Mouse (Mus musculus): ENCODE measurements at regions not wholly inside any gene's neighbourhood (a gene's known extent, or its start where the extent isn't known, plus 50 kb on each side); places are given as distances from the start of the nearest gene placed in this dataset.

DNA sequence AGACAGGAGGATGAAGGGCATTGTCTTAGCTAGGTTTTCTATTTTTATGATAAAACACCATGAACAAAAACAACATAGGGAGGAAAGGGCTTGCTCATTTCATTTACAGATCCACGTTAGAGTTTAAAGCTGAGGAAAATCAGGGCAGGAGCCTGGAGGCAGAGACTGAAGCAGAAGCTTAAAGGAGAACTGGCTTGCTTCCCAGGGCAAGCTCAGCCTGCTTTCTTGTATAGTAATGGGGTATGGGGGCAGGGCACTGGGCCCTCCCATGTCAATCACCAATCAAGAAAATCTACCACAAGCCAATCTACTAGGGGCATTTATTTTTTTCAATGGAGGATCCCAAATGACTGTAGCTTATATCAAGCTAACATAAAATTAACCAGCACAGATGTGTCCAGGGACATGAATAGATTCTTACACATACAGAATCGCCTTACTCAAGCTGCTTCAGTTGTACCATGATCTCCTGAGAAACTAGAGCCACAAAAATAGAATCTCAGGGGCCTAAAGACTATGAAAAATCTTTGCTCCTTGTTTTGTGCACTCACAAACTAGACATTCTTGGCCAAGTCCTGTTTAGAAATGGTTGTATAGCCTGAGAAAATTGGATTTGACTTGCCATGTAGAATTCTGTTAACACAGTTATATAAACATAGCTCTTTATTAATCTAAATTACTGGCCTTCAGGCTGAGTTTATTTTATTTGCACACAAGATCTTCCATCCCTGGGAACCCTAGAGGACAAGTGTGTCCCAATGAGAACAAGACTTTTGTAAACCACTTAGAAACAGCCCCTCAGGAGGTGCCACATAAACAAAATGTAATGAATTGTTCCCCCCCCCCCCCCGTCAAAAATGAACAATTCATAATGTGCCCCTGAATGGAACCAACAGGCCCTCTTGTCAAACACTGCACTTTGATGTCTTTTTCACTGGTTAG is 164.7 kb downstream of the Gsdmc2 start:
- no peak for TF ChIP-seq MAFK (IDR thresholded peaks at IDR 0.05; ENCODE audit: insufficient read depth, low read depth, low read length)
- no peak for TF ChIP-seq HCFC1 (IDR thresholded peaks at IDR 0.05; ENCODE audit: borderline replicate concordance, insufficient read depth, low read length)
- TF ChIP-seq CHD2 (IDR thresholded peaks at IDR 0.05; ENCODE audit: low read depth, low read length), result no peak
- no peak for TF ChIP-seq ZNF384 (IDR thresholded peaks at IDR 0.05; ENCODE audit: low read depth, low read length)

All from ES-E14 (cell line).